Mouse (Mus musculus): ENCODE results near the gene Gm10073. TPM values are rescaled to one million over a fixed set of nuclear protein-coding genes. Genes with fewer than 3 reads are reported as not detected.

The Gm10073 gene
- total RNA-seq, 2 experiments from 2014 or later = 76.6 to 90.7 TPM

- no peak overlapping the region for H3K27ac ChIP-seq
- H3K4me3 ChIP-seq = no peak overlapping the region
- intact Hi-C loops (cut with DNase I) = no loop called here
- DNase-seq (ENCODE audit: extremely low spot score in 1 of 2, low spot score in 2 of 2) = no peak
- TF ChIP-seq CTCF (IDR thresholded peaks at IDR 0.05) = no peak
These were observed 32.3 kb downstream of the Gm10073 start for GRCm38 (mm10) chr8:106541002-106541401.

GRCm38 (mm10) chr8:106539193-106539592 is 34.1 kb downstream of the Gm10073 start:
- intact Hi-C loops (cut with DNase I) = no loop called here
- no peak for TF ChIP-seq CTCF (IDR thresholded peaks at IDR 0.05)
- H3K4me3 ChIP-seq = no peak overlapping the region
- no peak overlapping the region for H3K27ac ChIP-seq
- no peak for DNase-seq (ENCODE audit: extremely low spot score in 1 of 2, low spot score in 2 of 2)

DNA sequence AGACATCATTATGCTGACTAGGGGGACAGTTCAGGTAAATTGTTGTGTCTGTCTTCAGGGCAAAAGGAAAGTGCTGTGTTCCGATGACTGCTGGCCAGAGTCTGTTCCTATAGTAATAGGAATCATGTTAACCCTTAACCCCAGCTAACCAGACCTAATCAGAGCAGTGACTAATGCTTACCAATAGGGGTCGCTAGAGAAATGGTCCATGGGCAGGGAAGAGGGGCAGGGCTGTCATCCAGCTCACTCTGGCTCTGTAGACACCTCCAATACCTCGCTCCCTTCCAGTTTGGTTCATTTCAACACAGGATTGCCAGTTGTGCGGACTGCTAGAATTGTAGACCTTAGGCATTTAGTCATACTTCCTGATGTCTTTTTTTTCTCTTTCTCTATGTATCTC is 37.8 kb downstream of the Gm10073 start:
- intact Hi-C loops (cut with DNase I) = no loop called here
- no peak overlapping the region for H3K27ac ChIP-seq
- no peak for DNase-seq (ENCODE audit: extremely low spot score in 1 of 2, low spot score in 2 of 2)
- TF ChIP-seq CTCF (IDR thresholded peaks at IDR 0.05) = peak; percentile 29
- H3K4me3 ChIP-seq = no peak overlapping the region

DNA sequence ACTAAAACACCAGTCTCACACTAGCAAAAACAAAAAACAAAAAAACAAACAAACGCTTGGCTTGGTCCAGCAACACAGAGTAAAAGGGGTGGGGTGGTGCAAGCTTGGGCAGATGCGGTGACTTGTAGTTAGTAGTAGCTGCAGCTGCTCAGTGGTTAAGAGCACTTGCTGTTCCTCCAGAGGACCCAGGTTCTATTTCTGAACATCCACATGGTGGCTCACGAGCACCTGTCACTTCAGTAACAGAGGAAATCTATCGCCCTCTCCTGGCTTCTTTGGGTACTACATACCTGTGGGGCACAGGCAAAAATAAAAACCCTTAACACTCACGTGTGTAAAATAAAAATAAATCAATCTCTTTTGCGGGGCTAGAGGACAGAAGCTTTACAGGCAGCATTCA is 38.8 kb downstream of the Gm10073 start:
- intact Hi-C loops (cut with DNase I) = loop anchor here (1.0 kb wide), 1 partner anchor 101 kb away; no protein-coding TSS in a partner anchor
- peak; percentile 30 to 32 for DNase-seq (ENCODE audit: extremely low spot score in 1 of 2, low spot score in 2 of 2)
- peak; percentile 71 for TF ChIP-seq CTCF (IDR thresholded peaks at IDR 0.05)
- no peak overlapping the region for H3K27ac ChIP-seq
- no peak overlapping the region for H3K4me3 ChIP-seq

DNA sequence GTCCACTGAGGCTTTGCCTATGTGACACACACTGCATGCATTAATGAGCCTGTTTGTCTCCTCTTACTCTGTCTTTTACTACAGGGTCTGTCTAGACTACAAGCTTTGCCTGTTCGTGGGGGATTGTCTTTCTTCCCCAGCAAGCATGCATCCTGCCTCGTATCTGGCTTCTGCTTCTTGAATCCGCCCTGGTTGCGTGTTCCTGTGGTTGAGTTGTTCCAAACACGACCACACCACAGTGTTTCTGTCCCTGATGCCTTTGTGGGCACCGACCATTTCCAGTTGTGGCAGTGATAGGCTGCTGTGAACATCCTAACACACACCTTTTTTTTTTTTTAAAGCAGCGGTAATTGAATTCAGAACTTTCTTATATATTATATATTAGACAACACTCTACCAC is 39.6 kb downstream of the Gm10073 start:
- DNase-seq (ENCODE audit: extremely low spot score in 1 of 2, low spot score in 2 of 2) = no peak
- TF ChIP-seq CTCF (IDR thresholded peaks at IDR 0.05) = no peak
- intact Hi-C loops (cut with DNase I) = loop anchor here (1.0 kb wide), 1 partner anchor 100 kb away; no protein-coding TSS in a partner anchor
- no peak overlapping the region for H3K4me3 ChIP-seq
- H3K27ac ChIP-seq = no peak overlapping the region

- intact Hi-C loops (cut with DNase I) = no loop called here
- Histone ChIP-seq H3K27ac (no peak overlapping the region), H3K4me3 (no peak overlapping the region)
- TF ChIP-seq CTCF (IDR thresholded peaks at IDR 0.05) = peak; percentile 38
- no peak for DNase-seq (ENCODE audit: extremely low spot score in 1 of 2, low spot score in 2 of 2)
These were observed 42.7 kb downstream of the Gm10073 start for GRCm38 (mm10) chr8:106530566-106530965.

GRCm38 (mm10) chr8:106529885-106530482 is 43.3 kb downstream of the Gm10073 start:
- TF ChIP-seq CTCF (IDR thresholded peaks at IDR 0.05) = no peak
- Histone ChIP-seq H3K27ac (no peak overlapping the region), H3K4me3 (no peak overlapping the region)
- intact Hi-C loops (cut with DNase I) = no loop called here
- no peak for DNase-seq (ENCODE audit: extremely low spot score in 1 of 2, low spot score in 2 of 2)

- no peak for DNase-seq (ENCODE audit: extremely low spot score in 1 of 2, low spot score in 2 of 2)
- Histone ChIP-seq H3K27ac (no peak overlapping the region), H3K4me3 (no peak overlapping the region)
- intact Hi-C loops (cut with DNase I) = no loop called here
- no peak for TF ChIP-seq CTCF (IDR thresholded peaks at IDR 0.05)
These were observed 44.5 kb downstream of the Gm10073 start for GRCm38 (mm10) chr8:106528596-106529249.

GRCm38 (mm10) chr8:106527241-106528036 is 45.8 kb downstream of the Gm10073 start:
- Histone ChIP-seq H3K27ac (no peak overlapping the region), H3K4me3 (no peak overlapping the region)
- no peak for DNase-seq (ENCODE audit: extremely low spot score in 1 of 2, low spot score in 2 of 2)
- intact Hi-C loops (cut with DNase I) = no loop called here
- TF ChIP-seq CTCF (IDR thresholded peaks at IDR 0.05) = peak; percentile 34

DNA sequence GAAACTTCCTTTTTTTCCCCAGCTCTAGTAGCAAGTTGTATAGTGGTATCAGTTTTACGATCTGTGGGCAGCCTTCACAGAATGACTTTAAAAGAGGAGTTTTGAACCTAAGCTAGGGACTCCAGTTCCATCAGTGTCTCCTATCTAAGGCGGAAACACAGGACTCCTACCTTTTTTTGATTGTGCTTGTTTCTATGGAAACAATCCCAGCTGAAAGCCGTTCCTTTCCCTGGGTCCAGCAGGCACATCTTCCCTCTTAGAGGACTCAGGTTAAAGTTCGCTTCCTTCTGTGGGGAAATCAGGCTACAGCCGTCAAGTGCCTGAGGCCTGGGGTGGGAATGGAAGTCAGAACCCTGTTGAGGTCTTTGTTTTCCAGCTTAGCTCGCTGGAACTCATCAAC is 46.5 kb downstream of the Gm10073 start:
- TF ChIP-seq CTCF (IDR thresholded peaks at IDR 0.05) = no peak
- H3K27ac ChIP-seq = no peak overlapping the region
- intact Hi-C loops (cut with DNase I) = no loop called here
- no peak overlapping the region for H3K4me3 ChIP-seq
- DNase-seq (ENCODE audit: extremely low spot score in 1 of 2, low spot score in 2 of 2) = no peak

Other genes starting within 250 kb of the Gm10073 start
- 10 to 100 TPM; 52.6 to 59.1 TPM for gene Smpd3, start 235.5 kb downstream of the Gm10073 start, total RNA-seq (2021)
- gene Zfp90, start 158.1 kb downstream of the Gm10073 start, total RNA-seq (2021) = 10 to 100 TPM; 11.1 to 11.8 TPM
- gene 6030452D12Rik, start 72.9 kb downstream of the Gm10073 start, total RNA-seq (2021) = not detected
- under 1 TPM; 0.33 to 0.45 TPM for gene Cdh3, start 62.6 kb downstream of the Gm10073 start, total RNA-seq (2021)
- gene Cdh1, start 29.9 kb upstream of the Gm10073 start, total RNA-seq (2021) = 1 to 10 TPM; 1.3 to 2.2 TPM
- 1 to 10 TPM; 6.5 to 6.9 TPM for gene Tango6, start 109.6 kb upstream of the Gm10073 start, total RNA-seq (2021)

Data from left cerebral cortex, adult 2 months (tissue).